Mouse (Mus musculus): ENCODE results near the gene Odf3l2. TPM values are rescaled to one million over a fixed set of nuclear protein-coding genes. Genes with fewer than 3 reads are reported as not detected.

The Odf3l2 gene
- polyA plus RNA-seq, 1 experiment from 2014 or later: not detected

DNA sequence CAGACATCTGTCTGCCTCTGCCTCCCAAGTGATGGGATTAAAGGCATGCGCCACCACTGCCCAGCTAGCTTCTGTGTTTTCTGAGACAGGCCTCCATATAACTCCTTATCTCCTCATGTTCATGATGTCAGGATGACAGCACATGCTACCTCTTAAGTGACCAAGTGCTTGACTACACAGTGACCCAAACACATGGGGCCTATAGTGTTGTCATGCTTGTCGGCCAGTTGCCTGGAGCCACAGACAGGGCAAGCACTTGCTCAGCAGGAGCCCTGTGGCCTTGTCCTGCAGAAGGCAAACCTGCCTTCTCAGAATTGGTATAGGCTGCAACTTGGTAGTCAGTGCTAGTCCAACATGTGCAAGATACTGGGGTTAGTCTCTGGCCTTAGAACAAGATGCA lies 40.7 kb upstream of the Odf3l2 start:
- no peaks in the 10 kb centered on the region for H3K9me3 ChIP-seq (ENCODE audit: control insufficient read depth, low read length)
- no peak overlapping the region for H3K4me3 ChIP-seq (ENCODE audit: low read depth, low read length)
- no peak for DNase-seq (ENCODE audit: low spot score)
- WGBS: 77% methylated on average over 2 of the region's 2 CpGs
- H3K4me1 ChIP-seq (ENCODE audit: control insufficient read depth, insufficient read depth, low read length): peaks cover 7% of the 10 kb centered on the region
- ATAC-seq (ENCODE audit: insufficient number of reproducible peaks, low FRiP score, low TSS enrichment, low read depth): no peak
- H3K36me3 ChIP-seq (ENCODE audit: control insufficient read depth, insufficient read depth, low read length): peaks cover 28% of the 10 kb centered on the region
- H3K27ac ChIP-seq (replicated peaks; ENCODE audit: low read depth, low read length): no peak overlapping the region
- H3K4me2 ChIP-seq (ENCODE audit: low read depth, severe bottlenecking): 0 out of 2 replicates have a peak overlapping the region, but pooled peaks have one; percentile 2
- no peak overlapping the region for H3K9ac ChIP-seq (ENCODE audit: low read length)
- H3K27me3 ChIP-seq (ENCODE audit: control insufficient read depth, insufficient read depth, low read length): no peaks in the 10 kb centered on the region

DNA sequence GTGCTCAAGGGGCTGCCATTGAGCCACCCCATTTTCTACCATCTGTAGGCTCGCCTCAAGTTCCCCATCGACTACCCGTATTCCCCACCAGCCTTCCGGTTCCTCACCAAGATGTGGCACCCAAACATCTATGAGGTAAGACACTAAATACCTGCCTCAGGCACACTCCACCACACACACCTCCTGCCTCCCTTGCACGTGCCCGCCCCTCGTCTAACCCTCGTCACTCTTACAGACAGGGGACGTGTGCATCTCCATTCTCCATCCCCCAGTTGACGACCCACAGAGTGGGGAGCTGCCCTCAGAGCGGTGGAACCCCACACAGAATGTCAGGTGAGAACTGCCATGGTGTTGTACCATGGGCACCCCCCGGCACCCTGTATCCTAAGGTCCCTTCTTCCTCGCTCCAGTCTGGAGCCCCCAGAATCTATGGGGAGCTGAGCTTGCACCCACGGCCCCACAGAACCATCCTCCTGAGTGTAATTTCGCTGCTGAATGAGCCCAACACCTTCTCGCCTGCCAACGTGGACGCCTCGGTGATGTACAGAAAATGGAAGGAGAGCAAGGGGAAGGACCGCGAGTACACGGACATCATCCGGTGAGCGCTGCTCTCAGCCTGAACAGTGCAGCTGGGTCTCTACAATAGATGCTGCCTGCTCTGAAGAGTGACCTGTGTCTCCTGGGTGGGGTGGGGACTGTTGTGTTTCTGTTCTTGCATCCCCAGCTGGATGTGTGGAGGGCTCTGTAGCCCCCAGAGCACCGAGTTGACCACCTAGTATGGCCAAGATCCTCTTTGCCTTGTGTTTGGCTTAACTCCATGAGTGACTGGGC lies 39.4 kb upstream of the Odf3l2 start:
- WGBS: 93% methylated on average over 25 of the region's 25 CpGs
- DNase-seq (ENCODE audit: low spot score): no peak
- H3K4me3 ChIP-seq (ENCODE audit: low read depth, low read length): no peak overlapping the region

GRCm38 (mm10) chr10:79683726-79684640 lies 38.4 kb upstream of the Odf3l2 start:
- Histone ChIP-seq H3K4me2 (ENCODE audit: low read depth, severe bottlenecking) (peak overlapping the region; percentile 85), H3K27ac (replicated peaks; ENCODE audit: low read depth, low read length) (no peak overlapping the region), H3K4me3 (ENCODE audit: low read depth, low read length) (no peak overlapping the region; the same call in 1 of the 2 replicates), H3K4me1 (ENCODE audit: control insufficient read depth, insufficient read depth, low read length) (peaks cover 12% of the 10 kb centered on the region), H3K9ac (ENCODE audit: low read length) (peak overlapping the region; percentile 79; the same call in 1 of the 2 replicates), H3K36me3 (ENCODE audit: control insufficient read depth, insufficient read depth, low read length) (peaks cover 27% of the 10 kb centered on the region), H3K27me3 (ENCODE audit: control insufficient read depth, insufficient read depth, low read length) (no peaks in the 10 kb centered on the region), H3K9me3 (ENCODE audit: control insufficient read depth, low read length) (no peaks in the 10 kb centered on the region)
- 90% methylated on average over 6 of the region's 6 CpGs for WGBS
- ATAC-seq (ENCODE audit: insufficient number of reproducible peaks, low FRiP score, low TSS enrichment, low read depth): no peak
- DNase-seq (ENCODE audit: low spot score): no peak

More for the DNA sequence above, 39.4 kb upstream of the Odf3l2 start:
- no peak for ATAC-seq (ENCODE audit: insufficient number of reproducible peaks, low FRiP score, low TSS enrichment, low read depth)
- Histone ChIP-seq H3K36me3 (ENCODE audit: control insufficient read depth, insufficient read depth, low read length) (peaks cover 28% of the 10 kb centered on the region), H3K4me2 (ENCODE audit: low read depth, severe bottlenecking) (no peak overlapping the region), H3K4me1 (ENCODE audit: control insufficient read depth, insufficient read depth, low read length) (peaks cover 12% of the 10 kb centered on the region), H3K9me3 (ENCODE audit: control insufficient read depth, low read length) (no peaks in the 10 kb centered on the region), H3K27me3 (ENCODE audit: control insufficient read depth, insufficient read depth, low read length) (no peaks in the 10 kb centered on the region), H3K9ac (ENCODE audit: low read length) (no peak overlapping the region), H3K27ac (replicated peaks; ENCODE audit: low read depth, low read length) (no peak overlapping the region)

- Histone ChIP-seq H3K4me3 (ENCODE audit: low read depth, low read length) (peak overlapping the region; percentile 81), H3K27ac (replicated peaks; ENCODE audit: low read depth, low read length) (no peak overlapping the region; the same call in 1 of the 2 replicates), H3K9ac (ENCODE audit: low read length) (peak overlapping the region; percentile 79), H3K36me3 (ENCODE audit: control insufficient read depth, insufficient read depth, low read length) (peaks cover 22% of the 10 kb centered on the region), H3K4me2 (ENCODE audit: low read depth, severe bottlenecking) (peak overlapping the region; percentile 85), H3K27me3 (ENCODE audit: control insufficient read depth, insufficient read depth, low read length) (no peaks in the 10 kb centered on the region), H3K9me3 (ENCODE audit: control insufficient read depth, low read length) (no peaks in the 10 kb centered on the region), H3K4me1 (ENCODE audit: control insufficient read depth, insufficient read depth, low read length) (peaks cover 12% of the 10 kb centered on the region)
- DNase-seq (ENCODE audit: low spot score): peak; percentile 78
- WGBS: 9% methylated on average over 10 of the region's 10 CpGs
- ATAC-seq (ENCODE audit: insufficient number of reproducible peaks, low FRiP score, low TSS enrichment, low read depth): no peak
Observed at GRCm38 (mm10) chr10:79682916-79683582, 37.5 kb upstream of the Odf3l2 start.

DNA sequence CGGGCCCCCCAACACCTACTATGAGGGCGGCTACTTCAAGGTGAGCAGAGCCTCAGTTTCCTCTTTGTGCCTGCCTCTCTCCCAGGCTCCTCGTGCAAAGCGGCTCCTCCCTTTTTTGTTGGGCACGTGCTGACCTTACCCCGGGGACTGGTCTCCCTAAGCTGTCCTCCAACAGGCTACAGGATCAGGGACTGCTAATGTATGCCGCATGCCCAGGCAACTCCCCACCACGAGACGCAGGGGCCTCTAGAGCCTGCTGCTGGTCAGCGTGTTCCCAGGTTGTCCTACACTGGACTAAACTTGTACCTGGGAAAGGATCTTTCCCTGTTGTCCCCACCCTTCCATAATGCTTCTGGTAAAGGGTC lies 37.0 kb upstream of the Odf3l2 start:
- peak overlapping the region; percentile 85 for H3K4me2 ChIP-seq (ENCODE audit: low read depth, severe bottlenecking)
- ATAC-seq (ENCODE audit: insufficient number of reproducible peaks, low FRiP score, low TSS enrichment, low read depth) (peak; percentile 11; the same call in 1 of the 2 replicates), DNase-seq (ENCODE audit: low spot score) (peak; percentile 51)
- H3K4me3 ChIP-seq (ENCODE audit: low read depth, low read length): peak overlapping the region; percentile 81
- under 1% methylated on average over 9 of the region's 10 CpGs for WGBS
- H3K4me1 ChIP-seq (ENCODE audit: control insufficient read depth, insufficient read depth, low read length): peaks cover 12% of the 10 kb centered on the region
- peaks cover 20% of the 10 kb centered on the region for H3K36me3 ChIP-seq (ENCODE audit: control insufficient read depth, insufficient read depth, low read length)
- H3K9ac ChIP-seq (ENCODE audit: low read length): peak overlapping the region; percentile 79
- no peaks in the 10 kb centered on the region for H3K27me3 ChIP-seq (ENCODE audit: control insufficient read depth, insufficient read depth, low read length)
- peak overlapping the region; percentile 36; the same call in 1 of the 2 replicates for H3K27ac ChIP-seq (replicated peaks; ENCODE audit: low read depth, low read length)
- no peaks in the 10 kb centered on the region for H3K9me3 ChIP-seq (ENCODE audit: control insufficient read depth, low read length)

GRCm38 (mm10) chr10:79681591-79682245 lies 36.2 kb upstream of the Odf3l2 start, which contains the start of gene Cdc34:
TSS of gene Cdc34 (plus strand) at chr10:79682195.
- no peaks in the 10 kb centered on the region for H3K9me3 ChIP-seq (ENCODE audit: control insufficient read depth, low read length)
- H3K36me3 ChIP-seq (ENCODE audit: control insufficient read depth, insufficient read depth, low read length): peaks cover 16% of the 10 kb centered on the region
- peak within 1 kb of the TSS; percentile 85 for H3K4me2 ChIP-seq (ENCODE audit: low read depth, severe bottlenecking)
- peak within 1 kb of the TSS; percentile 57 for H3K27ac ChIP-seq (replicated peaks; ENCODE audit: low read depth, low read length)
- under 1% methylated on average over 66 of the region's 84 CpGs for WGBS
- peak within 1 kb of the TSS; percentile 81 for H3K4me3 ChIP-seq (ENCODE audit: low read depth, low read length)
- H3K9ac ChIP-seq (ENCODE audit: low read length): peak within 1 kb of the TSS; percentile 79
- peaks cover 12% of the 10 kb centered on the region for H3K4me1 ChIP-seq (ENCODE audit: control insufficient read depth, insufficient read depth, low read length)
- DNase-seq (ENCODE audit: low spot score): peak; percentile 98
- H3K27me3 ChIP-seq (ENCODE audit: control insufficient read depth, insufficient read depth, low read length): no peaks in the 10 kb centered on the region
- peak; percentile 93 for ATAC-seq (ENCODE audit: insufficient number of reproducible peaks, low FRiP score, low TSS enrichment, low read depth)

- ATAC-seq (ENCODE audit: insufficient number of reproducible peaks, low FRiP score, low TSS enrichment, low read depth) (peak; percentile 24), DNase-seq (ENCODE audit: low spot score) (no peak)
- H3K27ac ChIP-seq (replicated peaks; ENCODE audit: low read depth, low read length): peak overlapping the region; percentile 57
- no peaks in the 10 kb centered on the region for H3K27me3 ChIP-seq (ENCODE audit: control insufficient read depth, insufficient read depth, low read length)
- H3K4me1 ChIP-seq (ENCODE audit: control insufficient read depth, insufficient read depth, low read length): peaks cover 12% of the 10 kb centered on the region
- peak overlapping the region; percentile 81 for H3K4me3 ChIP-seq (ENCODE audit: low read depth, low read length)
- peaks cover 15% of the 10 kb centered on the region for H3K36me3 ChIP-seq (ENCODE audit: control insufficient read depth, insufficient read depth, low read length)
- WGBS: 37% methylated on average over 11 of the region's 11 CpGs
- peak overlapping the region; percentile 65 for H3K4me2 ChIP-seq (ENCODE audit: low read depth, severe bottlenecking)
- H3K9ac ChIP-seq (ENCODE audit: low read length): peak overlapping the region; percentile 45; the same call in 1 of the 2 replicates
- H3K9me3 ChIP-seq (ENCODE audit: control insufficient read depth, low read length): no peaks in the 10 kb centered on the region
Observed at GRCm38 (mm10) chr10:79680606-79681495, 35.3 kb upstream of the Odf3l2 start.
